22 mouse cellular contexts compared by ENCODE assay signal in genomic region chr6:95334781-95335180, GRCm38 (mm10). TPM values are rescaled to one million over a fixed set of nuclear protein-coding genes. Genes with fewer than 3 reads are reported as not detected.
DNase-seq lines count a peak whose midpoint lies in the region; ATAC-seq and TF ChIP-seq lines count a peak whose summit lies in the region.
"Had no signal": no experiment of that assay in that cellular context is flagged by ENCODE, and none has a peak within 500 bp of the region (broad histone marks: within the 10 kb centered on the region; RNA-seq: fewer than 3 reads in every experiment).

No protein-coding gene starts in this region.

- intact Hi-C loops in heart, postnatal 10 days (cut with DNase I): no loop called here
- intact Hi-C loops in left cerebral cortex, postnatal 25 days (cut with DNase I): no loop called here
- intact Hi-C loops in left cerebral cortex, postnatal 4 days (cut with DNase I): no loop called here

- H3K27ac ChIP-seq in heart, embryonic 11.5 days (ENCODE audit: low read depth, low read length): no peak overlapping the region
- no peak overlapping the region for H3K27ac ChIP-seq in CH12.LX (ENCODE audit: insufficient read depth, low read depth)
- no peak overlapping the region for H3K27ac ChIP-seq in cerebellum, adult 2 months (ENCODE audit: insufficient read depth, low read length)
- H3K27ac ChIP-seq: embryonic facial prominence, embryonic 13.5 days; forebrain, embryonic 10.5 days; limb, embryonic 13.5 days; lung, embryonic 15.5 days; midbrain, embryonic 12.5 days had no signal

- H3K79me2 ChIP-seq in CH12.LX (replicated peaks; ENCODE audit: control insufficient read depth, extremely low read depth, insufficient read depth, poor library complexity, severe bottlenecking): no peaks in the 10 kb centered on the region

- no peak overlapping the region for H3K9ac ChIP-seq in heart, embryonic 11.5 days (ENCODE audit: low read depth, low read length)
- no peak overlapping the region for H3K9ac ChIP-seq in CH12.LX (ENCODE audit: insufficient read depth, low read depth)
- H3K9ac ChIP-seq: embryonic facial prominence, embryonic 13.5 days; limb, embryonic 13.5 days; lung, embryonic 15.5 days; midbrain, embryonic 12.5 days had no signal

- H3K4me3 ChIP-seq in heart, embryonic 11.5 days (ENCODE audit: low read depth, low read length): no peak overlapping the region
- H3K4me3 ChIP-seq in CH12.LX (replicated peaks in 1 of 3; ENCODE audit: low read depth in 2 of 3, low read length in 2 of 3, poor library complexity in 1 of 3): no peak overlapping the region
- H3K4me3 ChIP-seq in cerebellum, adult 2 months (replicated peaks; ENCODE audit: insufficient read depth, low read depth, low read length): no peak overlapping the region
- H3K4me3 ChIP-seq: embryonic facial prominence, embryonic 13.5 days; forebrain, embryonic 10.5 days; limb, embryonic 13.5 days; lung, embryonic 15.5 days; midbrain, embryonic 12.5 days had no signal

- no peak for ATAC-seq in heart, embryonic 11.5 days (replicated peaks; ENCODE audit: insufficient number of reproducible peaks, low FRiP score, low TSS enrichment)
- ATAC-seq in hematopoietic stem cell, adult 5-6 weeks (replicated peaks in 1 of 2; ENCODE audit: insufficient read depth in 1 of 2, low FRiP score in 2 of 2, low TSS enrichment in 1 of 2, low read depth in 1 of 2, poor library complexity in 2 of 2, severe bottlenecking in 2 of 2): peak; percentile 96 to 98
- ATAC-seq: inflammation-experienced regulatory T-cells, adult 6 months had no signal

- H3K9me3 ChIP-seq in heart, embryonic 11.5 days (replicated peaks; ENCODE audit: control insufficient read depth, low read length): no peaks in the 10 kb centered on the region
- no peaks in the 10 kb centered on the region for H3K9me3 ChIP-seq in CH12.LX (replicated peaks; ENCODE audit: low read length)
- H3K9me3 ChIP-seq: embryonic facial prominence, embryonic 13.5 days; forebrain, embryonic 10.5 days; G1E; limb, embryonic 13.5 days; lung, embryonic 15.5 days; midbrain, embryonic 12.5 days had no signal

- TF ChIP-seq EP300 in CH12.LX (IDR thresholded peaks at IDR 0.05; ENCODE audit: low read length): no peak

- H3K4me1 ChIP-seq in heart, embryonic 11.5 days (ENCODE audit: control insufficient read depth, insufficient read depth, low read length): no peaks in the 10 kb centered on the region
- H3K4me1 ChIP-seq in CH12.LX (ENCODE audit: control insufficient read depth in 1 of 2, insufficient read depth in 2 of 2): peaks cover 0 to 19% of the 10 kb centered on the region in 2 experiments; a peak in 2 of 4 replicates
- H3K4me1 ChIP-seq in cerebellum, adult 2 months (ENCODE audit: control insufficient read depth, insufficient read depth, low read length): no peaks in the 10 kb centered on the region
- H3K4me1 ChIP-seq: forebrain, embryonic 10.5 days; lung, embryonic 15.5 days; midbrain, embryonic 12.5 days had no signal

- no peaks in the 10 kb centered on the region for H3K36me3 ChIP-seq in heart, embryonic 11.5 days (ENCODE audit: control insufficient read depth, insufficient read depth, low read length)
- H3K36me3 ChIP-seq in CH12.LX (replicated peaks in 1 of 2; ENCODE audit: control insufficient read depth in 1 of 2, insufficient read depth in 1 of 2, low read length in 1 of 2): no peaks in the 10 kb centered on the region
- H3K36me3 ChIP-seq: embryonic facial prominence, embryonic 13.5 days; forebrain, embryonic 10.5 days; G1E; limb, embryonic 13.5 days; lung, embryonic 15.5 days; midbrain, embryonic 12.5 days had no signal

- no peaks in the 10 kb centered on the region for H3K27me3 ChIP-seq in heart, embryonic 11.5 days (ENCODE audit: control insufficient read depth, insufficient read depth, low read length)
- no peaks in the 10 kb centered on the region for H3K27me3 ChIP-seq in CH12.LX (replicated peaks)
- H3K27me3 ChIP-seq in cerebellum, adult 2 months (ENCODE audit: control insufficient read depth, insufficient read depth, low read length): no peaks in the 10 kb centered on the region
- H3K27me3 ChIP-seq: embryonic facial prominence, embryonic 13.5 days; limb, embryonic 13.5 days; lung, embryonic 15.5 days; midbrain, embryonic 12.5 days had no signal

- dilution Hi-C loops in CH12.LX (cut with MboI; ENCODE audit: extremely low pct_ligation_motif_present, extremely low pct_unique_long_range_greater_than_20kb, low sequenced_read_pairs): no loop called here

- TF ChIP-seq POLR2A in CH12.LX (IDR thresholded peaks at IDR 0.05; ENCODE audit: low read depth, low read length): no peak
- no peak for TF ChIP-seq POLR2A in cerebellum, adult 2 months (IDR thresholded peaks at IDR 0.05; ENCODE audit: borderline replicate concordance, insufficient read depth, low read length)

- DNase-seq in heart, postnatal 10 days: peak; percentile 12 to 16
- DNase-seq in left cerebral cortex, postnatal 25 days (ENCODE audit: low spot score in 2 of 2): peak; percentile 4 to 52
- no peak for DNase-seq in left cerebral cortex, postnatal 4 days
- peak; percentile 11 for DNase-seq in CH12.LX (ENCODE audit: extremely low read depth)
- no peak for DNase-seq in natural killer cell, adult 2 months (ENCODE audit: low spot score in 2 of 2)
- DNase-seq in cerebellum, adult 2 months: no peak
- DNase-seq: adrenal gland, postnatal 10 days; heart, postnatal 36 days; kidney, postnatal 4 days; thymus, adult 2 months had no signal

- 80% methylated on average over 6 of the region's 6 CpGs for WGBS in heart, embryonic 11.5 days (ENCODE audit: insufficient replicate concordance)
- WGBS in cerebellum, adult 2 months: 90% methylated on average over 6 of the region's 6 CpGs

- H3K4me2 ChIP-seq in heart, embryonic 11.5 days: no peak overlapping the region
- H3K4me2 ChIP-seq in CH12.LX (ENCODE audit: insufficient read depth, low read depth, poor library complexity, severe bottlenecking): no peak overlapping the region
- H3K4me2 ChIP-seq: embryonic facial prominence, embryonic 13.5 days; limb, embryonic 13.5 days; lung, embryonic 15.5 days; midbrain, embryonic 12.5 days had no signal

- in situ Hi-C loops in CH12.LX (cut with MboI; ENCODE audit: low pct_ligation_motif_present, low pct_unique_long_range_greater_than_20kb, low sequenced_read_pairs): no loop called here

- TF ChIP-seq CTCF in CH12.LX (conservative IDR thresholded peaks at IDR 0.05 in 1 of 2, IDR thresholded peaks at IDR 0.05 in 1 of 2; ENCODE audit: low read depth in 2 of 2, low read length in 2 of 2): no peak
- no peak for TF ChIP-seq CTCF in cerebellum, adult 2 months (IDR thresholded peaks at IDR 0.05; ENCODE audit: borderline replicate concordance, insufficient read depth, low read depth, low read length)

- no peak for TF ChIP-seq RAD21 in CH12.LX (IDR thresholded peaks at IDR 0.05; ENCODE audit: low read depth, low read length)

TF ChIP-seq in CH12.LX, 34 proteins besides CTCF, POLR2A, EP300 and RAD21:
- TF ChIP-seq USF2 (conservative IDR thresholded peaks at IDR 0.05; ENCODE audit: low read depth, low read length): no peak
- TF ChIP-seq BHLHE40 (IDR thresholded peaks at IDR 0.05; ENCODE audit: low read depth, low read length): peak; percentile 22; the same call in 1 of the 2 replicates
- TF ChIP-seq ETS1 (conservative IDR thresholded peaks at IDR 0.05; ENCODE audit: low read depth, low read length): 0 out of 2 replicates have a peak, but pooled peaks have one; percentile 15
- no peak for TF ChIP-seq ZNF384 (IDR thresholded peaks at IDR 0.05; ENCODE audit: low read depth, low read length)
- TF ChIP-seq USF1 (IDR thresholded peaks at IDR 0.05; ENCODE audit: low read depth, low read length): peak; percentile 31; the same call in 1 of the 2 replicates

RNA-seq across cellular contexts. Expression of gene Gm10234, which starts 12.9 kb away (rescaled TPM):
- not detected for total RNA-seq in heart, postnatal 10 days (2021)
- not detected in 2 replicates for polyA plus RNA-seq in heart, embryonic 11.5 days (2014; fragmentation: Nextera tagmentation; extraction: Ambion mirVana)
- not detected for total RNA-seq in left cerebral cortex, postnatal 25 days (2021)
- total RNA-seq in left cerebral cortex, postnatal 4 days (2021): not detected
- total RNA-seq in CH12.LX (2012; rRNA removed) (not detected in 2 replicates), CH12.LX (2014; rRNA removed) (not detected in 2 replicates)
- polyA plus RNA-seq in CH12.LX (2012; ENCODE audit: insufficient read length, low read depth): not detected in 2 replicates
- total RNA-seq in hematopoietic stem cell, adult 5-6 weeks (2017): not detected in 2 replicates
- not detected in 2 replicates for polyA plus RNA-seq in cerebellum, adult 2 months (2012; rRNA removed)
- total RNA-seq: adrenal gland, postnatal 10 days; G1E; heart, postnatal 36 days had no signal
- polyA plus RNA-seq: C2C12; embryonic facial prominence, embryonic 13.5 days; forebrain, embryonic 10.5 days; G1E; gonadal fat pad, adult 2 months; inflammation-experienced regulatory T-cells, adult 6 months; limb, embryonic 13.5 days; lung, embryonic 15.5 days; midbrain, embryonic 12.5 days; spleen, adult 2 months; thymus, adult 2 months had no signal

Comparison
In these comparisons a context has a peak if more than half of its experiments do, and no peak if none do; other contexts are left out.
1. DNase-seq: peak in heart, postnatal 10 days (2 of 2), left cerebral cortex, postnatal 25 days (2 of 2) and CH12.LX (single experiment); none in left cerebral cortex, postnatal 4 days (single experiment), natural killer cell, adult 2 months (0 of 2) and cerebellum, adult 2 months (0 of 2).